10 mouse cellular contexts compared by ENCODE assay signal in the genomic region with DNA sequence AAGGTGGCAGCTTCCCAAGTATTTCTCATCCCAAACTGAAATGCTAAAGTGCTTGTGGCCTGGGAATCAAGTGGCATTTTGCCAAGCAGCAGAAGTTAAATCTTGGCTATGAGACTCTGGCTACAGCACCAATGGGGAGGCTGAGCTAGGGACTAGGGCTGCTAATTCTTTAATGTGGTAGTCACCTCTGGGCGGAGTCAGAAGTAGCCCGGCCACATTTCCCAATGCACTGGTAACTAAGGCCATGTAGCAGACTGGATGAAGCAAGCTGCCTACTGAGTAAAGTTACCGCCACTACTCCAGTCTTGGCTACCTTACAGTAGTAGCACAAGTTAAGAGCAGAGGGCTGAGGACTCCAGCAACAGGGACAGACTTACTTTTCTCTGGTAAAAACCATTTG. TPM values are rescaled to one million over a fixed set of nuclear protein-coding genes. Genes with fewer than 3 reads are reported as not detected.
DNase-seq lines count a peak whose midpoint lies in the region; ATAC-seq and TF ChIP-seq lines count a peak whose summit lies in the region.
"Had no signal": no experiment of that assay in that cellular context is flagged by ENCODE, and none has a peak within 500 bp of the region (broad histone marks: within the 10 kb centered on the region; RNA-seq: fewer than 3 reads in every experiment).

No protein-coding gene starts in this region.

- peaks cover 4% of the 10 kb centered on the region; the same call in 1 of the 2 replicates for H3K4me1 ChIP-seq in forebrain, postnatal 0 days (ENCODE audit: insufficient read depth)
- H3K4me1 ChIP-seq in forebrain, embryonic 16.5 days (replicated peaks; ENCODE audit: control insufficient read depth, insufficient read depth, low read length): peaks cover 34% of the 10 kb centered on the region

- WGBS in forebrain, postnatal 0 days: 84% methylated on average over 3 of the region's 3 CpGs
- WGBS in forebrain, embryonic 16.5 days: 82% methylated on average over 3 of the region's 3 CpGs

- H3K36me3 ChIP-seq in forebrain, postnatal 0 days (ENCODE audit: insufficient read depth): no peaks in the 10 kb centered on the region
- H3K36me3 ChIP-seq in forebrain, embryonic 16.5 days (ENCODE audit: control insufficient read depth, insufficient read depth): no peaks in the 10 kb centered on the region

- no peak overlapping the region for H3K9ac ChIP-seq in forebrain, postnatal 0 days
- no peak overlapping the region for H3K9ac ChIP-seq in forebrain, embryonic 16.5 days (replicated peaks; ENCODE audit: low read depth, low read length)

- H3K4me2 ChIP-seq in forebrain, postnatal 0 days (ENCODE audit: low read depth): no peak overlapping the region
- no peak overlapping the region for H3K4me2 ChIP-seq in forebrain, embryonic 16.5 days (ENCODE audit: low read length)

- H3K27me3 ChIP-seq in forebrain, postnatal 0 days (ENCODE audit: insufficient read depth, low read length): no peaks in the 10 kb centered on the region
- H3K27me3 ChIP-seq in forebrain, embryonic 16.5 days (replicated peaks; ENCODE audit: control insufficient read depth, insufficient read depth, low read length): no peaks in the 10 kb centered on the region

- TF ChIP-seq CTCF in forebrain, postnatal 0 days (IDR thresholded peaks at IDR 0.05; ENCODE audit: low read depth): no peak

- ATAC-seq in forebrain, postnatal 0 days: no peak
- ATAC-seq in forebrain, embryonic 16.5 days: no peak
- ATAC-seq in erythroid progenitor cell, adult 5-6 weeks (replicated peaks; ENCODE audit: low FRiP score, poor library complexity, severe bottlenecking): peak; percentile 62; the same call in 1 of the 2 replicates

- no peaks in the 10 kb centered on the region for H3K9me3 ChIP-seq in forebrain, postnatal 0 days (ENCODE audit: low read length)
- no peaks in the 10 kb centered on the region for H3K9me3 ChIP-seq in forebrain, embryonic 16.5 days (ENCODE audit: control insufficient read depth, low read length)

- intact Hi-C loops in left cerebral cortex, postnatal 10 days (cut with DNase I): no loop called here

- 0 out of 2 replicates have a peak overlapping the region, but pooled peaks have one; percentile 9 for H3K27ac ChIP-seq in forebrain, postnatal 0 days (ENCODE audit: low read depth, low read length)
- H3K27ac ChIP-seq in forebrain, embryonic 16.5 days (ENCODE audit: low read length): no peak overlapping the region
- H3K27ac ChIP-seq: left cerebral cortex, adult 2 months had no signal

- H3K4me3 ChIP-seq in forebrain, postnatal 0 days (ENCODE audit: low read depth, low read length): no peak overlapping the region
- no peak overlapping the region for H3K4me3 ChIP-seq in forebrain, embryonic 16.5 days (replicated peaks; ENCODE audit: low read length)
- H3K4me3 ChIP-seq: left cerebral cortex, adult 2 months had no signal

- no peak for DNase-seq in forebrain, postnatal 0 days
- DNase-seq in 3T3-L1 (ENCODE audit: low read depth, low spot score): peak; percentile 79
- DNase-seq in liver: peak; percentile 69
- DNase-seq in cerebellum, postnatal 4 days (ENCODE audit: low spot score in 2 of 2): no peak
- no peak for DNase-seq in left cerebral cortex, postnatal 10 days (ENCODE audit: extremely low spot score in 1 of 2, low spot score in 2 of 2)
- no peak for DNase-seq in cerebellum, adult 11 months
- DNase-seq: embryo, embryonic 11 days had no signal

RNA-seq across cellular contexts. Expression of a gene that starts 12.7 kb away (rescaled TPM):
- 10.7 and 15.7 TPM in 2 replicates for total RNA-seq in forebrain, postnatal 0 days (2014; rRNA removed)
- polyA plus RNA-seq in forebrain, postnatal 0 days (2015; fragmentation: Nextera tagmentation; extraction: Ambion mirVana): 7.5 and 9.8 TPM in 2 replicates
- polyA plus RNA-seq in forebrain, embryonic 16.5 days (2015; fragmentation: Nextera tagmentation; extraction: Ambion mirVana): 10.6 and 11.8 TPM in 2 replicates
- 19.3 and 25.2 TPM in 2 replicates for total RNA-seq in erythroid progenitor cell, adult 5-6 weeks (2015; ENCODE audit: low replicate concordance)
- 5.8 and 13.2 TPM in 2 replicates for total RNA-seq in erythroid progenitor cell, adult 5-6 weeks (2017; ENCODE audit: low replicate concordance)
- total RNA-seq in left cerebral cortex, postnatal 10 days (2021): 10 to 100 TPM; 11.6 to 11.9 TPM

Comparison
In these comparisons a context has a peak if more than half of its experiments do, and no peak if none do; other contexts are left out.
1. DNase-seq: peak in 3T3-L1 (single experiment) and liver (single experiment); none in forebrain, postnatal 0 days (single experiment), cerebellum, postnatal 4 days (0 of 2), left cerebral cortex, postnatal 10 days (0 of 2) and cerebellum, adult 11 months (single experiment).